Mouse (Mus musculus) erythroblast, embryonic 14.5 days (primary cell): ENCODE measurements at regions not wholly inside any gene's neighbourhood (a gene's known extent, or its start where the extent isn't known, plus 50 kb on each side); places are given as distances from the start of the nearest gene placed in this dataset.

Experiments
- GATA1 ChIP-seq: IDR thresholded peaks from 2 replicates; pipeline ENCODE4 v1.6.1; 2012; ENCODE audit warnings: low read length, inconsistent platforms, mixed read lengths
- TAL1 ChIP-seq: IDR thresholded peaks from 3 replicates; pipeline ENCODE4 v1.6.1; 2012; ENCODE audit warnings: low read length, inconsistent platforms, mixed read lengths

DNA sequence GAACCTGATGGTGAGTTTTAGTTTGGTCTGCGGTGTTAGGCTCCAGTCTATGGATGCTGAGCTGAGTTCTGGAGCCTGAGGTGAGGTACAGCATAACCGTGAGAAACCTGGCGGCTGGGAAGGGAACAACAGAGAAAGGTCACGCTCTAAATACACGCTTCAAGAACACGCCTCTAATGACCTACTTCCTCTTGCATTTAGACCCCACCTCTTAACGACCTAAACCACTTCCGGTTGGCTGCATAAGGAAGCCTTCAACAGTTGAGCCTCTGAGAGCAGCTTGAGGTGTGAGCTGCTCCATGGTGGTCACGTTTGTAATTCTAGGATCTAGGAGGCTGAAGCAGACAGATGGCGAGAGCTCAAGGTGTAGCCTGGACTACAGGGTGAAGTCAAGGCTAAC, 175.8 kb downstream of the Zfp365 start:
- TF ChIP-seq GATA1 (no peak), TAL1 (no peak)
